Mouse (Mus musculus): ENCODE data around the gene Kcnh2. TPM values are rescaled to one million over a fixed set of nuclear protein-coding genes. Genes with fewer than 3 reads are reported as not detected.

The Kcnh2 gene
- polyA plus RNA-seq, 1 experiment from 2014 or later: 0.08 TPM

GRCm38 (mm10) chr5:24332401-24332800, 19.0 kb downstream of the Kcnh2 start:
- 68% methylated on average over 4 of the region's 4 CpGs for WGBS (ENCODE audit: insufficient replicate concordance)
- H3K4me1 ChIP-seq (ENCODE audit: insufficient read depth): peaks cover 4% of the 10 kb centered on the region

GRCm38 (mm10) chr5:24329965-24330298, 21.5 kb downstream of the Kcnh2 start:
- Histone ChIP-seq H3K36me3 (replicated peaks; ENCODE audit: insufficient read depth, low read length) (no peaks in the 10 kb centered on the region), H3K27me3 (ENCODE audit: insufficient read depth, low read length) (peaks cover 7% of the 10 kb centered on the region), H3K4me1 (ENCODE audit: insufficient read depth) (peaks cover 4% of the 10 kb centered on the region), H3K4me2 (ENCODE audit: low read depth, low read length) (no peak overlapping the region), H3K27ac (ENCODE audit: low read depth) (no peak overlapping the region), H3K9me3 (ENCODE audit: low read length) (no peaks in the 10 kb centered on the region), H3K4me3 (ENCODE audit: low read depth, low read length) (no peak overlapping the region), H3K9ac (replicated peaks) (no peak overlapping the region)
- DNase-seq: no peak
- 31% methylated on average over 5 of the region's 5 CpGs for WGBS (ENCODE audit: insufficient replicate concordance)
- ATAC-seq: no peak
- TF ChIP-seq EP300 (IDR thresholded peaks at IDR 0.05; ENCODE audit: low read depth): no peak
- no peak for TF ChIP-seq CTCF (IDR thresholded peaks at IDR 0.05; ENCODE audit: low read depth)

More at GRCm38 (mm10) chr5:24332401-24332800, 19.0 kb downstream of the Kcnh2 start:
- no peak for TF ChIP-seq EP300 (IDR thresholded peaks at IDR 0.05; ENCODE audit: low read depth)
- no peak for TF ChIP-seq CTCF (IDR thresholded peaks at IDR 0.05; ENCODE audit: low read depth)
- H3K4me2 ChIP-seq (ENCODE audit: low read depth, low read length): no peak overlapping the region
- no peak overlapping the region for H3K4me3 ChIP-seq (ENCODE audit: low read depth, low read length)
- no peak overlapping the region for H3K9ac ChIP-seq (replicated peaks)
- ATAC-seq (no peak), DNase-seq (no peak)
- H3K27me3 ChIP-seq (ENCODE audit: insufficient read depth, low read length): peaks cover 7% of the 10 kb centered on the region
- no peaks in the 10 kb centered on the region for H3K36me3 ChIP-seq (replicated peaks; ENCODE audit: insufficient read depth, low read length)
- H3K27ac ChIP-seq (ENCODE audit: low read depth): no peak overlapping the region
- no peaks in the 10 kb centered on the region for H3K9me3 ChIP-seq (ENCODE audit: low read length)

GRCm38 (mm10) chr5:24329212-24329964, 22.0 kb downstream of the Kcnh2 start:
- Histone ChIP-seq H3K27me3 (ENCODE audit: insufficient read depth, low read length) (peaks cover 7% of the 10 kb centered on the region), H3K27ac (ENCODE audit: low read depth) (no peak overlapping the region), H3K4me2 (ENCODE audit: low read depth, low read length) (peak overlapping the region; percentile 48), H3K4me1 (ENCODE audit: insufficient read depth) (peaks cover 4% of the 10 kb centered on the region), H3K9ac (replicated peaks) (no peak overlapping the region), H3K4me3 (ENCODE audit: low read depth, low read length) (no peak overlapping the region; the same call in 1 of the 2 replicates), H3K36me3 (replicated peaks; ENCODE audit: insufficient read depth, low read length) (no peaks in the 10 kb centered on the region), H3K9me3 (ENCODE audit: low read length) (no peaks in the 10 kb centered on the region)
- TF ChIP-seq CTCF (IDR thresholded peaks at IDR 0.05; ENCODE audit: low read depth): no peak
- no peak for TF ChIP-seq EP300 (IDR thresholded peaks at IDR 0.05; ENCODE audit: low read depth)
- ATAC-seq (0 out of 2 replicates have a peak, but pooled peaks have one; percentile 10), DNase-seq (peak; percentile 39)
- 9% methylated on average over 26 of the region's 27 CpGs for WGBS (ENCODE audit: insufficient replicate concordance)

- H3K27ac ChIP-seq (ENCODE audit: low read depth): no peak overlapping the region
- no peak overlapping the region for H3K4me3 ChIP-seq (ENCODE audit: low read depth, low read length)
- WGBS (ENCODE audit: insufficient replicate concordance): 86% methylated on average over 6 of the region's 6 CpGs
- H3K36me3 ChIP-seq (replicated peaks; ENCODE audit: insufficient read depth, low read length): no peaks in the 10 kb centered on the region
- no peak for DNase-seq
- peak overlapping the region; percentile 48 for H3K4me2 ChIP-seq (ENCODE audit: low read depth, low read length)
- TF ChIP-seq EP300 (IDR thresholded peaks at IDR 0.05; ENCODE audit: low read depth) (no peak), CTCF (IDR thresholded peaks at IDR 0.05; ENCODE audit: low read depth) (no peak)
- H3K9me3 ChIP-seq (ENCODE audit: low read length): no peaks in the 10 kb centered on the region
- no peak overlapping the region for H3K9ac ChIP-seq (replicated peaks)
- no peak for ATAC-seq
- peaks cover 7% of the 10 kb centered on the region for H3K27me3 ChIP-seq (ENCODE audit: insufficient read depth, low read length)
- H3K4me1 ChIP-seq (ENCODE audit: insufficient read depth): peaks cover 4% of the 10 kb centered on the region
Measured at GRCm38 (mm10) chr5:24328813-24329211, 22.6 kb downstream of the Kcnh2 start.

GRCm38 (mm10) chr5:24326842-24327417, 24.5 kb downstream of the Kcnh2 start:
- H3K9ac ChIP-seq (replicated peaks): no peak overlapping the region
- no peaks in the 10 kb centered on the region for H3K36me3 ChIP-seq (replicated peaks; ENCODE audit: insufficient read depth, low read length)
- H3K4me2 ChIP-seq (ENCODE audit: low read depth, low read length): no peak overlapping the region
- ATAC-seq: no peak
- peaks cover 4% of the 10 kb centered on the region for H3K4me1 ChIP-seq (ENCODE audit: insufficient read depth)
- whole genome bisulfite sequencing (ENCODE audit: insufficient replicate concordance): 61% methylated on average over 3 of the region's 4 CpGs
- no peak for DNase-seq
- TF ChIP-seq EP300 (IDR thresholded peaks at IDR 0.05; ENCODE audit: low read depth) (no peak), CTCF (IDR thresholded peaks at IDR 0.05; ENCODE audit: low read depth) (no peak)
- H3K9me3 ChIP-seq (ENCODE audit: low read length): no peaks in the 10 kb centered on the region
- H3K27me3 ChIP-seq (ENCODE audit: insufficient read depth, low read length): peaks cover 7% of the 10 kb centered on the region
- no peak overlapping the region for H3K27ac ChIP-seq (ENCODE audit: low read depth)
- no peak overlapping the region for H3K4me3 ChIP-seq (ENCODE audit: low read depth, low read length)

- no peaks in the 10 kb centered on the region for H3K9me3 ChIP-seq (ENCODE audit: low read length)
- TF ChIP-seq EP300 (IDR thresholded peaks at IDR 0.05; ENCODE audit: low read depth) (no peak), CTCF (IDR thresholded peaks at IDR 0.05; ENCODE audit: low read depth) (no peak)
- DNase-seq (no peak), ATAC-seq (no peak)
- peaks cover 7% of the 10 kb centered on the region for H3K27me3 ChIP-seq (ENCODE audit: insufficient read depth, low read length)
- no peak overlapping the region for H3K4me2 ChIP-seq (ENCODE audit: low read depth, low read length)
- no peak overlapping the region for H3K9ac ChIP-seq (replicated peaks)
- H3K27ac ChIP-seq (ENCODE audit: low read depth): no peak overlapping the region
- no peak overlapping the region for H3K4me3 ChIP-seq (ENCODE audit: low read depth, low read length)
- H3K4me1 ChIP-seq (ENCODE audit: insufficient read depth): peaks cover 4% of the 10 kb centered on the region
- 74% methylated on average over 15 of the region's 15 CpGs for WGBS (ENCODE audit: insufficient replicate concordance)
- no peaks in the 10 kb centered on the region for H3K36me3 ChIP-seq (replicated peaks; ENCODE audit: insufficient read depth, low read length)
Measured at GRCm38 (mm10) chr5:24326166-24326841, 25.1 kb downstream of the Kcnh2 start.

All from liver, postnatal 0 days (tissue).